Mouse (Mus musculus) liver, embryonic 16.5 days (tissue): ENCODE data around the gene Tbc1d19. TPM values are rescaled to one million over a fixed set of nuclear protein-coding genes. Genes with fewer than 3 reads are reported as not detected.

Experiments used
- ATAC-seq: fragments of 200-750 bp; cut with Nextera tagmentation; 2 replicates; pipeline ENCODE4 v1.8.0; 2017; ENCODE audit warnings: low read depth, mild to moderate bottlenecking, moderate number of reproducible peaks, moderate library complexity
- H3K27ac ChIP-seq: fragments of 300-500 bp; sonication (generic); 2 replicates; pipeline ENCODE4 v1.5.1; 2014; ENCODE audit warnings: mild to moderate bottlenecking, low read length
- H3K27me3 ChIP-seq: fragments of 300-500 bp; sonication (generic); 2 replicates; pipeline ENCODE4 v1.6.1; 2014; ENCODE audit warnings: low read depth, low read length, mixed read lengths; ENCODE audit not compliant: control insufficient read depth, insufficient read depth
- H3K36me3 ChIP-seq: fragments of 300-500 bp; sonication (generic); 2 replicates; pipeline ENCODE4 v1.6.1; 2014; ENCODE audit warnings: mild to moderate bottlenecking; ENCODE audit not compliant: control insufficient read depth, insufficient read depth
- H3K4me1 ChIP-seq: fragments of 300-500 bp; sonication (generic); 2 replicates; pipeline ENCODE4 v1.6.1; 2014; ENCODE audit warnings: low read depth, low read length, mixed read lengths; ENCODE audit not compliant: control insufficient read depth
- H3K4me2 ChIP-seq: fragments of 300-500 bp; sonication (generic); 2 replicates; pipeline ENCODE4 v1.6.1; 2014; ENCODE audit warnings: low read depth, low read length, mixed read lengths
- H3K4me3 ChIP-seq: fragments of 300-500 bp; sonication (generic); 2 replicates; pipeline ENCODE4 v1.5.1; 2014; ENCODE audit warnings: low read depth, mild to moderate bottlenecking, low read length
- H3K9ac ChIP-seq: fragments of 300-500 bp; sonication (generic); 2 replicates; pipeline ENCODE4 v1.6.1; 2014; ENCODE audit warnings: low read depth, low read length
- H3K9me3 ChIP-seq: fragments of 300-500 bp; sonication (generic); replicated peaks from 2 replicates; pipeline ENCODE4 v1.6.1; 2016; ENCODE audit warnings: low read length; ENCODE audit not compliant: control insufficient read depth
- WGBS: fragments of 180-500 bp; shearing (Covaris S2); extraction: QIAGEN DNeasy Blood & Tissue Kit; methylation state at CpG from one replicate; pipeline ENCODE4 v1.1.7; 2014; ENCODE audit not compliant: insufficient replicate concordance; 5-methylcytosine and 5-hydroxymethylcytosine counted together
- polyA plus RNA-seq: library from polyadenylated mRNA; unstranded; fragments of >200 nt; fragmentation: Nextera tagmentation; extraction: Ambion mirVana; gene quantifications from 2 replicates; pipeline ENCODE4 v1.2.1, GENCODE M21; 2015

Gene Tbc1d19
- polyA plus RNA-seq, 1 experiment from 2014 or later = 4.1 TPM

- 72% methylated on average over 5 of the region's 5 CpGs for WGBS
- Histone ChIP-seq H3K27ac (no peak overlapping the region), H3K36me3 (no peaks in the 10 kb centered on the region), H3K4me2 (no peak overlapping the region), H3K4me3 (no peak overlapping the region), H3K9ac (no peak overlapping the region), H3K9me3 (no peaks in the 10 kb centered on the region), H3K4me1 (no peaks in the 10 kb centered on the region), H3K27me3 (no peaks in the 10 kb centered on the region)
- no peak for ATAC-seq
These were observed 31.9 kb downstream of the Tbc1d19 start for GRCm38 (mm10) chr5:53841256-53841655.

DNA sequence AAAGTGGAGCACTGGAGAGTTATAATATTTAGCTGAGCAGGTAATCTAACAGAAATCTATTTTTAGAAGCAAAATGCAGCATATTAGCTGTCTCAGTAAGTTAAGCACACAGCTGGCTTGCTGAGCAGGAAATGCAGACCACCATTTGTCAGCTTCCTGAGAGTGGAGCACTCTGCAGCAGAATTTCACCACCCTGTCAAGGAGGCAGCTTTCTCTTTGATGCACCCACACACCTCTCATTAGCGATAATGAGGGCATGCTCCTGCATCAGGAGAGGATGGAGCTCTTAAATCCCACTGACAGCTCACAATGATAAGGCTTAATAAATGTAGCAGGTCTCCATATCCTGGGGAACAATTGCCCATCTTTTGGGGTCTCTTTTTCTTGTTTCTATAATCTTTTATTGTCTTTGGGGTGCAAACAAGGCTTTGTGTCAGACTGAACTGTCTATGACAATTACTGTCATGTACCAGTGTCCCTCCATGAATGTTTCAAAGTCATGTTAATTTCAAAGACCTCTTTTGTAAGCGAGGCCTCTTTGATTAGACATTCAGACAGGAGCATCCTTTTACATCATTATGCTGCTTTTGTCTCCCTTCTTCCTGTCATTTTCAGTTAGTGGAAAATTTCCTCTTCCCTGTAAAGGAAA, 39.0 kb downstream of the Tbc1d19 start:
- 48% methylated on average over 2 of the region's 2 CpGs for WGBS
- Histone ChIP-seq H3K36me3 (no peaks in the 10 kb centered on the region), H3K4me3 (no peak overlapping the region), H3K27ac (no peak overlapping the region), H3K9ac (no peak overlapping the region), H3K4me1 (no peaks in the 10 kb centered on the region), H3K4me2 (no peak overlapping the region), H3K9me3 (no peaks in the 10 kb centered on the region), H3K27me3 (no peaks in the 10 kb centered on the region)
- no peak for ATAC-seq

DNA sequence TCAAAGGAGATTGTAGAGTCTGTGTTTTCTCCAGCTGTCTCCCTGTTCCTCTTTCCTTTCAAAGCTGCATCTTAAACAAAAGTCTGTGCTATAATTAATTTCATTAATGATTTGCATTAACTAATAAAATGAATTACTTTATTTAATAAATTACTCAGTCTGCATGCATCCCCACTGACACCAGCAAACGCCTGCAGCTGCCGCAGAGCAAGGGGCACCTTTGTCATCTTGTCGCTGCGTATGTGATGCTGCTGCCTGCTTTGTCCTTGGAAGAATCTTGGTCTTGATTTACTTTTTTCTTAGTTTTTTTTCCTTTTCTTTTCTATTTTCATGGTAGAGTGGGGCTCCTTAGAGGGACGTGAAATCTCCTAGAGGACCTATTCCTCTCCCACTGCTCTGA, 43.2 kb downstream of the Tbc1d19 start:
- Histone ChIP-seq H3K27me3 (no peaks in the 10 kb centered on the region), H3K4me3 (no peak overlapping the region), H3K4me2 (no peak overlapping the region), H3K36me3 (no peaks in the 10 kb centered on the region), H3K9me3 (no peaks in the 10 kb centered on the region), H3K4me1 (no peaks in the 10 kb centered on the region), H3K27ac (no peak overlapping the region), H3K9ac (no peak overlapping the region)
- 79% methylated on average over 5 of the region's 5 CpGs for WGBS
- ATAC-seq = no peak

DNA sequence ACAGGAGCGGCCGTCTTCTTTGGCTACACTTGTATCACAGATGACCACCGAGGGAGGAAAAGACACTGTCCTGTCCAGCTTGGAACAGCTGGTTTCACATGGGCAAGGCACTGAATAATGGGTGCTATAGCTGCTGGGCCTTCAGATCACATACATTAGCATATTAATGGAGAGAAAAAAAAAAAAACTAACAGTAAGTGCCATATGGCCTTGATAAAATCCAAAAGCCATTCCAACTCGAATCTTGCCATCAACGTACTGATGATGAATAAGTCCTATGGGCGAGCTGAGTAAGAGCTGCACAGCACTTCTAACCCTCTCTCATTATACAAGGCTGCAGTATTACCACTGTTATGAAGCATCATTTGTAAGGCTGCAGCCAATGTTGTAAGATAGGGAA, 45.2 kb downstream of the Tbc1d19 start:
- Histone ChIP-seq H3K4me3 (no peak overlapping the region), H3K27ac (no peak overlapping the region), H3K9ac (no peak overlapping the region), H3K9me3 (no peaks in the 10 kb centered on the region), H3K36me3 (no peaks in the 10 kb centered on the region), H3K27me3 (no peaks in the 10 kb centered on the region), H3K4me2 (no peak overlapping the region), H3K4me1 (no peaks in the 10 kb centered on the region)
- 74% methylated on average over 6 of the region's 6 CpGs for WGBS
- ATAC-seq = no peak

DNA sequence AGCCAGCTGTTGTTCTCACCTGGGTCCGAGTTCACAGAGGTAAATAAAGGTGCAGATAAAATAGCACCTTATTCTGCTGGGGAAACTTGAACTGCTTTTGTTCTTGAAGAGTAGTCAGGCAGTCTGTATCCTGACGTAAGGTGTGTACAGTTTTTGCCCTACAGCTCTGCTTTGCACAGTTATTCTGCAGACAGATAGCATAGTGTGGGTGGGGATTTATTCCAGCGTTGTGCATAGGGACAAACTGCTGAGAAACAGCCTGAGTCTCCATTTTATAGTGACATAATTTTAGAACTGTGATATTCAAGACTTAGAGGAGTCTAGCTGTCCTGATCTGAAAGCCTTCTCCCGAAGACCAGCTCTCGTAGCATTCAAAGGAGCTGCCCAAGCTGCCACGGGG, 46.6 kb downstream of the Tbc1d19 start:
- no peak for ATAC-seq
- WGBS = 68% methylated on average over 6 of the region's 6 CpGs
- no peak overlapping the region for H3K27ac ChIP-seq

GRCm38 (mm10) chr5:53865146-53865545, 55.7 kb downstream of the Tbc1d19 start:
- ATAC-seq = no peak
- Histone ChIP-seq H3K4me2 (no peak overlapping the region), H3K4me1 (no peaks in the 10 kb centered on the region), H3K9ac (no peak overlapping the region), H3K36me3 (no peaks in the 10 kb centered on the region), H3K27ac (no peak overlapping the region), H3K27me3 (no peaks in the 10 kb centered on the region), H3K4me3 (no peak overlapping the region), H3K9me3 (no peaks in the 10 kb centered on the region)
- WGBS = 57% methylated on average over 5 of the region's 5 CpGs

More for the DNA sequence above, 46.6 kb downstream of the Tbc1d19 start:
- Histone ChIP-seq H3K4me3 (no peak overlapping the region), H3K9ac (no peak overlapping the region), H3K4me1 (no peaks in the 10 kb centered on the region), H3K9me3 (no peaks in the 10 kb centered on the region), H3K4me2 (no peak overlapping the region), H3K36me3 (no peaks in the 10 kb centered on the region), H3K27me3 (no peaks in the 10 kb centered on the region)

DNA sequence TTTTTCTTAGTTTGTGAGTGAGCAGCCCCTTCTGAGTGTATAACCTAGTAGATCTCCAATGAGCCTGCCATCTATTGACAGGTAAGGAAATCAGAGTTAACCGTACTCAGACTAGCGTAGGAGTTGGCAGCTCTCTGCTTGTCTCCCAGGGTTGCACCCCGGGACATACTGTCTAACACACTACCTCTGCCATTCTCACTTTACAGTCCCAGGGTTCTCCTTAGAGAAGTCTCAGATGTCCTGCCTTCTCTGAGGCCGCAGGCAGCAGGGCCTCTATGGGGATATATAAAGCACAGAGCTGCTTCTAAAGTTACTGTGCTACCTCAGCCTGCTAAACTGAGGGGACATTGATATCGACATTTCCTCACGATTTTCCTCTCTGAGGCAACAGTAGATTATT, 56.6 kb downstream of the Tbc1d19 start:
- Histone ChIP-seq H3K27ac (no peak overlapping the region), H3K27me3 (no peaks in the 10 kb centered on the region), H3K9ac (no peak overlapping the region), H3K4me2 (no peak overlapping the region), H3K4me3 (no peak overlapping the region), H3K4me1 (no peaks in the 10 kb centered on the region), H3K9me3 (no peaks in the 10 kb centered on the region), H3K36me3 (no peaks in the 10 kb centered on the region)
- 76% methylated on average over 6 of the region's 6 CpGs for WGBS
- no peak for ATAC-seq

GRCm38 (mm10) chr5:53871665-53872312, 62.4 kb downstream of the Tbc1d19 start:
- no peaks in the 10 kb centered on the region for H3K27me3 ChIP-seq
- H3K36me3 ChIP-seq = no peaks in the 10 kb centered on the region
- H3K9me3 ChIP-seq = no peaks in the 10 kb centered on the region
- H3K4me1 ChIP-seq = no peaks in the 10 kb centered on the region
- no peak overlapping the region for H3K27ac ChIP-seq
- no peak for ATAC-seq
- H3K4me2 ChIP-seq = no peak overlapping the region
- 24% methylated on average over 6 of the region's 6 CpGs for WGBS
- no peak overlapping the region for H3K4me3 ChIP-seq
- no peak overlapping the region for H3K9ac ChIP-seq

GRCm38 (mm10) chr5:53874966-53875365, 65.6 kb downstream of the Tbc1d19 start:
- 77% methylated on average over 3 of the region's 3 CpGs for WGBS
- no peak overlapping the region for H3K4me2 ChIP-seq
- no peaks in the 10 kb centered on the region for H3K27me3 ChIP-seq
- no peaks in the 10 kb centered on the region for H3K36me3 ChIP-seq
- H3K4me1 ChIP-seq = no peaks in the 10 kb centered on the region
- no peak overlapping the region for H3K27ac ChIP-seq
- no peak overlapping the region for H3K9ac ChIP-seq
- H3K4me3 ChIP-seq = no peak overlapping the region
- no peak for ATAC-seq
- H3K9me3 ChIP-seq = no peaks in the 10 kb centered on the region
